Mouse (Mus musculus): ENCODE measurements around the gene Olfr362.
"Not testable (repeated sequence)": the region's sequence is repeated elsewhere in the genome, so short reads cannot be mapped to it uniquely, and the experiment has no call there.

Olfr362 gene

GRCm38 (mm10) chr2:37117810-37118209 is at the start of gene Olfr362:
Gene Olfr362 (minus strand): TSS chr2:37117910.
- DNase-seq: no peak

GRCm38 (mm10) chr2:37139022-37139421 is 21.3 kb upstream of the Olfr362 start, which contains the start of gene Olfr364-ps1:
Gene Olfr364-ps1 (plus strand): TSS chr2:37139322.
- no peak for DNase-seq

- DNase-seq: not testable (repeated sequence)
Observed at GRCm38 (mm10) chr2:37089190-37089589, 28.5 kb downstream of the Olfr362 start, which contains the start of gene Olfr361. Gene Olfr361 (minus strand): TSS chr2:37089290.

GRCm38 (mm10) chr2:37065446-37065845 is 52.3 kb downstream of the Olfr362 start, which contains the start of gene Olfr360:
Gene Olfr360 (plus strand): TSS chr2:37065746.
- no peak for DNase-seq
